Mouse (Mus musculus) bone marrow, adult 2 months (tissue): ENCODE data around the gene 1700069L16Rik.

Experiments
- CTCF ChIP-seq: fragments of 200-500 bp; IDR thresholded peaks from 2 replicates; pipeline ENCODE4 v1.5.1; 2011; ENCODE audit warnings: low read length, control low read depth; ENCODE audit not compliant: control insufficient read depth, insufficient read depth
- POLR2A ChIP-seq: fragments of 200-500 bp; IDR thresholded peaks from 2 replicates; pipeline ENCODE4 v1.6.1; 2011; ENCODE audit warnings: low read depth, mild to moderate bottlenecking, control low read depth, low read length, borderline replicate concordance; ENCODE audit not compliant: control insufficient read depth

DNA sequence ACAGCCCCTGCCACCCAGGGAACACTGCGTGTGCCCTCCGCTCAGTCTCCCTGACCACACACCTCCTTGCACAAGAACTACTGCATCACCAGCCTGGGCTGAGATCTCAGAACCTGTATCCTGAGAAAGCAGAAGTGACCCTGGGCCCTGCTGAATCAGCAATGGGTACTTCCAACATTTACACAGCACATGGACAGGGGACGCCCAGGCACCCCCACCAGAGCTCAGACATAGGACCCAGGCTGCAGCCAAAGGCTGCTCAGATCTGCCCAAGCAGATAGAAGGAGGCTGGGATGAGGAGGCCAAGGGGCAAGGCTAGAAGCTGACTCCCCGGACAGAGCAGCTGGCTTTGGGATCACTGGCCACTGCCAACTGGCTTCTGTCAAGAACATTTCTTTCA, 80.1 kb downstream of the 1700069L16Rik start:
- TF ChIP-seq CTCF (no peak), POLR2A (no peak)
